Mouse (Mus musculus) ES-E14 (cell line): ENCODE measurements around the gene Zbp1.

Source experiments
- CHD2 ChIP-seq: IDR thresholded peaks from 2 replicates; pipeline ENCODE4 v1.6.1; 2014; ENCODE audit warnings: mild to moderate bottlenecking, low read depth, low read length, inconsistent platforms
- HCFC1 ChIP-seq: IDR thresholded peaks from 2 replicates; pipeline ENCODE4 v1.6.1; 2012; ENCODE audit warnings: low read length, inconsistent platforms, borderline replicate concordance; ENCODE audit not compliant: insufficient read depth
- MAFK ChIP-seq: IDR thresholded peaks from 2 replicates; pipeline ENCODE4 v1.6.1; 2014; ENCODE audit warnings: mild to moderate bottlenecking, low read depth, low read length, inconsistent platforms; ENCODE audit not compliant: insufficient read depth
- ZNF384 ChIP-seq: IDR thresholded peaks from 2 replicates; pipeline ENCODE4 v1.6.1; 2012; ENCODE audit warnings: low read depth, low read length, inconsistent platforms

DNA sequence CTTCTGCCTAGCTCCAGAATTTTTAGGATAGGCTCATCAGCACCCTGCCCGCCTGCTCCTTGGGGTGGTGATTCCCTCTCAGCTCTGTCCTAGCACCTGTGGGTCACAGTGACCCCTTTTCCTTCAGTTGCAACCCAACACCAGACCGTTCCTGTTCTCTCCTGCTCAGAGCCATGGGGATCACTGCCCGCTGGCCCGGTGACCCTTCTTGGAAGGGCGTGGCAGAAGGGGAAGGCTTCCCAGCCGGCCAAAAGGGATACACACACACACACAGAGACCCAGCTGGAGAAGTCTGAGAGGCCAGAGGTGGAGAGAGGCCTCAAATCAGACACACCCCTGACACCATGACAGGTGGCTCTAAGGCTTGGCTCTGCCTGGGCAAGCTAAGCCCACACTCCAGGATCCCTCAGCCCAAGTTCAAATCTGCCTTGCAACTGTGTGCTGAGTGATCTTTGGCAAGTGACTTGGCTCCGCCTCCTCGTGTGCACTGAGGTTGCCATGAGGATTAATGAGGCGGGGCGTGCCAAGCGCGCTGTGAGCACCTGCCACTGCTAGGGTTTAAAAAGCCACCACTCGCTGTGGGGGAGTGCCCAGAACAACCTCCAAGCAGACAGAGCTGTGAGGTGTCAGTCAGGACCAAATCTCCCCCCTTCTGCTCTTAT, 45.9 kb upstream of the Zbp1 start:
- TF ChIP-seq HCFC1 (no peak), ZNF384 (no peak), CHD2 (no peak), MAFK (no peak)
